Mouse (Mus musculus) myocyte (in vitro differentiated cells): Measurements from ENCODE around the gene Gramd1b. TPM values are rescaled to one million over a fixed set of nuclear protein-coding genes. Genes with fewer than 3 reads are reported as not detected.

Source experiments
- H3K27me3 ChIP-seq: one replicate; pipeline ENCODE4 v1.6.1; 2011; ENCODE audit not compliant: control insufficient read depth, insufficient read depth, insufficient read length
- H3K36me3 ChIP-seq: one replicate; pipeline ENCODE4 v1.6.1; 2011; ENCODE audit not compliant: control insufficient read depth, insufficient read depth
- H3K4me2 ChIP-seq: one replicate; pipeline ENCODE4 v1.6.1; 2011; ENCODE audit warnings: low read depth, control low read depth
- H3K4me3 ChIP-seq: one replicate; pipeline ENCODE4 v1.5.1; 2011; ENCODE audit warnings: mild to moderate bottlenecking, control low read depth, moderate library complexity
- H3K79me2 ChIP-seq: one replicate; pipeline ENCODE4 v1.6.1; 2011; ENCODE audit not compliant: control insufficient read depth, insufficient read depth
- H3ac ChIP-seq: one replicate; pipeline ENCODE4 v1.6.1; 2011; ENCODE audit not compliant: control insufficient read depth, insufficient read length
- CEBPB ChIP-seq: IDR thresholded peaks from 2 replicates; pipeline ENCODE4 v1.6.1; 2011; ENCODE audit warnings: mild to moderate bottlenecking, moderate library complexity; ENCODE audit not compliant: poor library complexity, insufficient read depth, severe bottlenecking
- E2F4 ChIP-seq: IDR thresholded peaks from one replicate; pipeline ENCODE4 v1.6.1; 2011; ENCODE audit warnings: mild to moderate bottlenecking, control low read depth, moderate library complexity; ENCODE audit not compliant: insufficient read depth
- MAX ChIP-seq: IDR thresholded peaks from one replicate; pipeline ENCODE4 v1.6.1; 2011; ENCODE audit warnings: low read depth, mild to moderate bottlenecking, control low read depth
- MYOD1 ChIP-seq, 3 experiments: IDR thresholded peaks; one replicate each; pipeline ENCODE4 v1.6.1; 2011; ENCODE audit warnings: control low read depth in 2 of 3, low read depth in 2 of 3, mild to moderate bottlenecking in 2 of 3, moderate library complexity in 1 of 3; ENCODE audit not compliant: insufficient read length in 2 of 3, control insufficient read depth in 1 of 3
- MYOG ChIP-seq, 3 experiments: IDR thresholded peaks; one replicate each; pipeline ENCODE4 v1.6.1; 2011; ENCODE audit warnings: control low read depth in 2 of 3, low read depth in 2 of 3, mild to moderate bottlenecking in 2 of 3; ENCODE audit not compliant: insufficient read length in 2 of 3, control insufficient read depth in 1 of 3, insufficient read depth in 1 of 3
- POLR2A ChIP-seq: IDR thresholded peaks from one replicate; pipeline ENCODE4 v1.6.1; 2011; ENCODE audit warnings: low read depth, mild to moderate bottlenecking, control low read depth, moderate library complexity; ENCODE audit not compliant: insufficient read length
- POLR2AphosphoS2 ChIP-seq: IDR thresholded peaks from one replicate; pipeline ENCODE4 v1.6.1; 2011; ENCODE audit warnings: low read depth, control low read depth; ENCODE audit not compliant: insufficient read length
- REST ChIP-seq: IDR thresholded peaks from one replicate; pipeline ENCODE4 v1.6.1; 2011; ENCODE audit warnings: mild to moderate bottlenecking, control low read depth, moderate library complexity; ENCODE audit not compliant: insufficient read depth, insufficient read length
- SRF ChIP-seq: IDR thresholded peaks from one replicate; pipeline ENCODE4 v1.6.1; 2011; ENCODE audit warnings: low read depth; ENCODE audit not compliant: control insufficient read depth, insufficient read length
- TCF12 ChIP-seq: IDR thresholded peaks from one replicate; pipeline ENCODE4 v1.6.1; 2011; ENCODE audit warnings: mild to moderate bottlenecking, control low read depth; ENCODE audit not compliant: poor library complexity, insufficient read depth, severe bottlenecking
- TCF3 ChIP-seq: IDR thresholded peaks from one replicate; pipeline ENCODE4 v1.6.1; 2011; ENCODE audit warnings: low read depth, control low read depth; ENCODE audit not compliant: insufficient read length
- USF1 ChIP-seq: IDR thresholded peaks from one replicate; pipeline ENCODE4 v1.6.1; 2011; ENCODE audit warnings: low read depth, mild to moderate bottlenecking, control low read depth, moderate library complexity
- polyA plus RNA-seq: library from polyadenylated mRNA; unstranded; fragments of >200 nt; fragmentation: generic; extraction: Trizol; gene quantifications from one replicate; pipeline ENCODE4 v1.2.1, GENCODE M21; 2012; ENCODE audit warnings: missing spikeins

The Gramd1b gene
- polyA plus RNA-seq, 1 experiment: 33.9 TPM

DNA sequence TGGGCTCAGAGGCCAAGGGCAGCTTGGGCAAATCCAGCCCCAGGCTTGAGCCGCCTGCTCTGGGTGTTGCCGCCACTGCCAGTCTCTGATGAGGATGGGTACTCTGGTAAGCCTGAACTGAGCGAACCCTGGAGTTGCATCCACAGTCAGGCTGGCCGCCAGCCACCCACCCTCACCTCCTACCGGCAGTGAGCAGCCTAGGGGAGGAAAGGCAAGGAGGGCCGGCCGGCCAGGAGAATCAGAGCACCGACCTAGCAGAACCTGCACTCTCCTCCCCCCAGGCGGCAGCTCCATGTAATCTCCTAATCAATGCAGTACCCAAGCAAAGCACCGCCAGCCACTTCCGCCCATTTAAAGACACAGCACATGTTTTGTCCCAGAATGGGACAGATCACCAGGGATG lies 155.0 kb downstream of the Gramd1b start:
- no peak for TF ChIP-seq USF1
- Histone ChIP-seq H3K36me3 (no peaks in the 10 kb centered on the region), H3K27me3 (no peaks in the 10 kb centered on the region), H3K4me2 (no peak overlapping the region), H3K79me2 (peaks cover 7% of the 10 kb centered on the region), H3ac (no peak overlapping the region), H3K4me3 (no peak overlapping the region)

DNA sequence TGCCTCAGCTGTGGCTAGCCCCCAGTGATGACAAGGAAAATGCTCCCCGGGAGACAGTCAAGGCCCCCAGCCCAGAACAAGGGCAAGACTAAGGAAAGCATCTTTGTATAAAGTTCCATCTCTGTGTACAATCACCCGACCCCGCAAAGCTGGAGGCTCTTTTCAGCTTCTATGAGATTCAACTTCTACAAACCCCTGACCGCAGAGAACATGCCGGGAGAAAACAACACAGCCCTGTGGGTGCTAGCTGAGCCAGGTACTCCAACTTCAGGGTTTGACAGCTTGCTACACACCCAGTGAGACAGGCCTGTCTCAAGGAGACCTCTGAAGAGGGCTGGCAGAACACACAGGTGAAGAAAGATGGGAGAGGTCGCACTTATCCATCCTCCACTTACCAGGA lies 155.7 kb downstream of the Gramd1b start:
- no peak for TF ChIP-seq SRF
- TF ChIP-seq TCF3: no peak
- no peak for TF ChIP-seq TCF12
- no peak for TF ChIP-seq POLR2A
- TF ChIP-seq MYOD1 (IDR thresholded peaks at IDR 0.05; ENCODE audit: control insufficient read depth in 1 of 3, insufficient read length in 2 of 3, low read depth in 2 of 3): no peak

DNA sequence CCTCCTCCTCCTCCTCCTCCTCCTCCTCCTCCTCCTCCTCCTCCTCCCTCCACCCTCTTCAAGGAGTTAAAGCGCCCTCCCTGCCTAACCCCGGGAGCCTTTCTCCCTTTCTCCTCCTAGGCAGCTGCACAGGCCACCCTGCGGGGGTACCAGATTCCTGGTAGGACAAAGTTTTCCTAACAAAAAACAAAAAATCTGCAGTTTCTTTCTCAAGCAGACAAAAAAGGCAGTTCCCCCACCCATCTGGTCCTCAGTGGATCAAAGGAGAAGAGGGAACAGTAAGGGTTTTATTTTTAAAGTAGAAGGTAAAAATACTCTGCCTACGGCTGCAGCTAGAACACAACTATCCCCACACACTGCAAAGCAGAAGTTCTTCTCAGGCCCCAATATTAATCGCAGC lies 156.2 kb downstream of the Gramd1b start:
- Histone ChIP-seq H3K4me3 (no peak overlapping the region), H3K79me2 (peaks cover 7% of the 10 kb centered on the region)
- TF ChIP-seq MYOD1 (IDR thresholded peaks at IDR 0.05; ENCODE audit: control insufficient read depth in 1 of 3, insufficient read length in 2 of 3, low read depth in 2 of 3) (no peak), POLR2A (no peak), CEBPB (no peak), REST (no peak), USF1 (no peak), MYOG (IDR thresholded peaks at IDR 0.05; ENCODE audit: control insufficient read depth in 1 of 3, insufficient read depth in 1 of 3, insufficient read length in 2 of 3, low read depth in 2 of 3) (no peak), E2F4 (no peak), TCF3 (no peak)

More for the DNA sequence above, 155.7 kb downstream of the Gramd1b start:
- no peak overlapping the region for H3ac ChIP-seq
- no peak overlapping the region for H3K4me2 ChIP-seq
- no peaks in the 10 kb centered on the region for H3K36me3 ChIP-seq
- H3K4me3 ChIP-seq: no peak overlapping the region
- no peaks in the 10 kb centered on the region for H3K27me3 ChIP-seq
- H3K79me2 ChIP-seq: peaks cover 7% of the 10 kb centered on the region

DNA sequence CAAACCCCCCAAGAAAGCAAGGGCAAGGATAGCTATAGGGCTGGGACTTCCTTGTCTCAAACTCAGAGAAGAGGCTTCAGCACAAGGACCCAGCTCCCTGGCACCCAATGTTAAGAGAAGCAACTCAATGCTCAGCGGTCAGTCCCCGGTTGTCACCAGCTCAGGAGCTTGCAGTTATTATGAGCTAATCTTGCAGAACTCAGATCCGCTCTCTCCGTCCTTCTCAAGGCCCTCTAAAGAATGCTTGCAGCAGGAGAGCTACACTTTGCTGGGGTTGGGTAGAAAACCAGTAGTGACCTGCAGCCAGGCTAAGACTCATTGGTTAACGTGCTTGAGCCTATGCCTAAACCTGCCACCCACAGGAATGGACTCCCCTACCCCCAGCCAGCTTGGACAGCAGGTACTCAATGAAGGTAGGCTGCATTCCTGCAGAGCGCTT lies 156.6 kb downstream of the Gramd1b start:
- Histone ChIP-seq H3K36me3 (no peaks in the 10 kb centered on the region), H3ac (no peak overlapping the region), H3K79me2 (peaks cover 7% of the 10 kb centered on the region), H3K4me3 (no peak overlapping the region), H3K4me2 (no peak overlapping the region), H3K27me3 (no peaks in the 10 kb centered on the region)
- TF ChIP-seq USF1: no peak
- no peak for TF ChIP-seq E2F4
- TF ChIP-seq MYOG (IDR thresholded peaks at IDR 0.05; ENCODE audit: control insufficient read depth in 1 of 3, insufficient read depth in 1 of 3, insufficient read length in 2 of 3, low read depth in 2 of 3): no peak
- TF ChIP-seq MYOD1 (IDR thresholded peaks at IDR 0.05; ENCODE audit: control insufficient read depth in 1 of 3, insufficient read length in 2 of 3, low read depth in 2 of 3): no peak
- no peak for TF ChIP-seq REST
- no peak for TF ChIP-seq TCF3
- TF ChIP-seq CEBPB: no peak
- no peak for TF ChIP-seq SRF

More for the DNA sequence above, 156.2 kb downstream of the Gramd1b start:
- Histone ChIP-seq H3K27me3 (no peaks in the 10 kb centered on the region), H3K4me2 (no peak overlapping the region), H3ac (no peak overlapping the region), H3K36me3 (no peaks in the 10 kb centered on the region)

DNA sequence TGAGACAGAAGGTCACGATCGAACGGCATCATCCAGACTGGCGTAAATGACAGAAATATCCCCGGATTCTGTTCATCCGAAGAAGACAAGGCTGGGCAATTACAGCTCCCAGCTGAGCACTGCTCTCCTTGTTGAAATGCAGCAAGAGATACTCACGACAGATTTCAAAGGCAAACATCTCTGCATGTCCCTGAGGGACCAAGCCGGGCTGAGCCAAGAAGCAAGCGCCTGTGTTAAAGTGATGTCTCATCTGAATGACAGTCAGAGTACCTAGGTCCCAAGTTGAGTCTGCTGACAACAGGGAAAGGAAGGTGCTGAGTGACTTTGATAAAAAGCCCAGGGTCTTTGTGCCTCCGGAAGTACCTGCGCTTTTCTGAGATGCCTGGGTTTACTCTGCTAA lies 157.1 kb downstream of the Gramd1b start:
- no peak overlapping the region for H3K4me2 ChIP-seq
- H3K27me3 ChIP-seq: no peaks in the 10 kb centered on the region
- no peaks in the 10 kb centered on the region for H3K36me3 ChIP-seq
- TF ChIP-seq REST: no peak
- TF ChIP-seq POLR2A: no peak
- TF ChIP-seq SRF: no peak
- no peak for TF ChIP-seq CEBPB
- TF ChIP-seq MAX: no peak
- no peak for TF ChIP-seq MYOG (IDR thresholded peaks at IDR 0.05; ENCODE audit: control insufficient read depth in 1 of 3, insufficient read depth in 1 of 3, insufficient read length in 2 of 3, low read depth in 2 of 3)
- no peak for TF ChIP-seq E2F4
- TF ChIP-seq TCF12: no peak
- no peak for TF ChIP-seq USF1
- no peak for TF ChIP-seq MYOD1 (IDR thresholded peaks at IDR 0.05; ENCODE audit: control insufficient read depth in 1 of 3, insufficient read length in 2 of 3, low read depth in 2 of 3)
- TF ChIP-seq POLR2AphosphoS2: no peak
- no peak for TF ChIP-seq TCF3
- H3K4me3 ChIP-seq: no peak overlapping the region
- peaks cover 7% of the 10 kb centered on the region for H3K79me2 ChIP-seq
- no peak overlapping the region for H3ac ChIP-seq
